Mouse (Mus musculus): ENCODE results near the gene Calm4. TPM values are rescaled to one million over a fixed set of nuclear protein-coding genes. Genes with fewer than 3 reads are reported as not detected.
"Not testable (repeated sequence)": the region's sequence is repeated elsewhere in the genome, so short reads cannot be mapped to it uniquely, and the experiment has no call there.

Calm4 gene
- total RNA-seq (2021) = not detected

- not testable (repeated sequence) for DNase-seq (ENCODE audit: extremely low spot score in 1 of 2, low spot score in 1 of 2)
Observed at GRCm38 (mm10) chr13:3837312-3837807, at the start of gene Calm4. Calm4 (plus strand) TSS chr13:3837757.

GRCm38 (mm10) chr13:3788588-3788987, 49.0 kb upstream of the Calm4 start:
- DNase-seq (ENCODE audit: extremely low spot score in 1 of 2, low spot score in 1 of 2) = no peak

GRCm38 (mm10) chr13:3789531-3789930, 48.0 kb upstream of the Calm4 start:
- no peak for DNase-seq (ENCODE audit: extremely low spot score in 1 of 2, low spot score in 1 of 2)

GRCm38 (mm10) chr13:3796649-3797048, 40.9 kb upstream of the Calm4 start:
- no peak for DNase-seq (ENCODE audit: extremely low spot score in 1 of 2, low spot score in 1 of 2)

GRCm38 (mm10) chr13:3798751-3799150, 38.8 kb upstream of the Calm4 start:
- DNase-seq (ENCODE audit: extremely low spot score in 1 of 2, low spot score in 1 of 2) = no peak

GRCm38 (mm10) chr13:3799386-3799785, 38.2 kb upstream of the Calm4 start:
- DNase-seq (ENCODE audit: extremely low spot score in 1 of 2, low spot score in 1 of 2) = no peak

GRCm38 (mm10) chr13:3804186-3804585, 33.4 kb upstream of the Calm4 start, which contains the start of gene Calml3:
Calml3 (minus strand) TSS chr13:3804316.
- no peak for DNase-seq (ENCODE audit: extremely low spot score in 1 of 2, low spot score in 1 of 2)

- no peak for DNase-seq (ENCODE audit: extremely low spot score in 1 of 2, low spot score in 1 of 2)
Observed at GRCm38 (mm10) chr13:3805132-3805531, 32.4 kb upstream of the Calm4 start.

GRCm38 (mm10) chr13:3805638-3806037, 31.9 kb upstream of the Calm4 start:
- no peak for DNase-seq (ENCODE audit: extremely low spot score in 1 of 2, low spot score in 1 of 2)

GRCm38 (mm10) chr13:3807131-3807827, 30.3 kb upstream of the Calm4 start:
- DNase-seq (ENCODE audit: extremely low spot score in 1 of 2, low spot score in 1 of 2) = no peak

GRCm38 (mm10) chr13:3818012-3818739, 19.4 kb upstream of the Calm4 start:
- DNase-seq (ENCODE audit: extremely low spot score in 1 of 2, low spot score in 1 of 2) = no peak

- no peak for DNase-seq (ENCODE audit: extremely low spot score in 1 of 2, low spot score in 1 of 2)
Observed at GRCm38 (mm10) chr13:3818740-3819076, 18.8 kb upstream of the Calm4 start.

- DNase-seq (ENCODE audit: extremely low spot score in 1 of 2, low spot score in 1 of 2) = no peak
Observed at GRCm38 (mm10) chr13:3822105-3822504, 15.5 kb upstream of the Calm4 start.

- no peak for DNase-seq (ENCODE audit: extremely low spot score in 1 of 2, low spot score in 1 of 2)
Observed at GRCm38 (mm10) chr13:3825726-3826125, 11.8 kb upstream of the Calm4 start.

GRCm38 (mm10) chr13:3831546-3831945, 6.0 kb upstream of the Calm4 start:
- no peak for DNase-seq (ENCODE audit: extremely low spot score in 1 of 2, low spot score in 1 of 2)

- DNase-seq (ENCODE audit: extremely low spot score in 1 of 2, low spot score in 1 of 2) = no peak
Observed at GRCm38 (mm10) chr13:3831994-3832393, 5.6 kb upstream of the Calm4 start.

GRCm38 (mm10) chr13:3832450-3832849, 5.1 kb upstream of the Calm4 start:
- no peak for DNase-seq (ENCODE audit: extremely low spot score in 1 of 2, low spot score in 1 of 2)

GRCm38 (mm10) chr13:3833644-3834043, 3.9 kb upstream of the Calm4 start:
- DNase-seq (ENCODE audit: extremely low spot score in 1 of 2, low spot score in 1 of 2) = not testable (repeated sequence)

- DNase-seq (ENCODE audit: extremely low spot score in 1 of 2, low spot score in 1 of 2) = not testable (repeated sequence)
Observed at GRCm38 (mm10) chr13:3840662-3841061, 3.1 kb downstream of the Calm4 start.

- no peak for DNase-seq (ENCODE audit: extremely low spot score in 1 of 2, low spot score in 1 of 2)
Observed at GRCm38 (mm10) chr13:3850330-3850729, 12.8 kb downstream of the Calm4 start.

- DNase-seq (ENCODE audit: extremely low spot score in 1 of 2, low spot score in 1 of 2) = not testable (repeated sequence)
Observed at GRCm38 (mm10) chr13:3853648-3854333, 16.2 kb downstream of the Calm4 start, which contains the start of gene Calm5. Calm5 (plus strand) TSS chr13:3854173.

All from layer of hippocampus, postnatal 25 days (tissue).